Mouse (Mus musculus) kidney, adult 18-20 months (tissue): ENCODE data around the gene Rptor.
A peak's percentile ranks its signal among the peaks of the same experiment; 100 is the strongest.

Experiments
- DNase-seq: peaks from one replicate; pipeline ENCODE4 v3.0.0; 2021

The Rptor gene

GRCm38 (mm10) chr11:119602763-119603526 is at the start of gene Rptor:
TSS of gene Rptor (plus strand) at chr11:119602905.
- DNase-seq, result peak; percentile 99

- DNase-seq, result no peak
These were observed 48.0 kb upstream of the Rptor start for GRCm38 (mm10) chr11:119554706-119555105.

GRCm38 (mm10) chr11:119555170-119555569 is 47.5 kb upstream of the Rptor start:
- no peak for DNase-seq

- no peak for DNase-seq
These were observed 44.5 kb upstream of the Rptor start for GRCm38 (mm10) chr11:119557940-119558869.

GRCm38 (mm10) chr11:119558870-119559610 is 43.7 kb upstream of the Rptor start:
- no peak for DNase-seq

GRCm38 (mm10) chr11:119562286-119562685 is 40.4 kb upstream of the Rptor start:
- no peak for DNase-seq

GRCm38 (mm10) chr11:119563166-119563565 is 39.5 kb upstream of the Rptor start:
- DNase-seq, result no peak

- no peak for DNase-seq
These were observed 38.3 kb upstream of the Rptor start for GRCm38 (mm10) chr11:119564383-119564782.

GRCm38 (mm10) chr11:119565021-119565420 is 37.7 kb upstream of the Rptor start:
- DNase-seq, result no peak

GRCm38 (mm10) chr11:119565684-119566083 is 37.0 kb upstream of the Rptor start:
- DNase-seq, result no peak

- DNase-seq, result no peak
These were observed 36.5 kb upstream of the Rptor start for GRCm38 (mm10) chr11:119566188-119566587.

- DNase-seq, result no peak
These were observed 30.2 kb upstream of the Rptor start for GRCm38 (mm10) chr11:119572316-119573010.

GRCm38 (mm10) chr11:119576855-119577254 is 25.9 kb upstream of the Rptor start:
- DNase-seq, result no peak

GRCm38 (mm10) chr11:119577721-119578120 is 25.0 kb upstream of the Rptor start:
- DNase-seq, result no peak

GRCm38 (mm10) chr11:119586511-119586910 is 16.2 kb upstream of the Rptor start:
- DNase-seq, result no peak

- DNase-seq, result no peak
These were observed 15.6 kb upstream of the Rptor start for GRCm38 (mm10) chr11:119587112-119587511.

- DNase-seq, result no peak
These were observed 13.5 kb upstream of the Rptor start for GRCm38 (mm10) chr11:119589242-119589641.

- DNase-seq, result no peak
These were observed 8.7 kb upstream of the Rptor start for GRCm38 (mm10) chr11:119593966-119594365.

GRCm38 (mm10) chr11:119598856-119599255 is 3.8 kb upstream of the Rptor start:
- no peak for DNase-seq

- no peak for DNase-seq
These were observed 2.4 kb upstream of the Rptor start for GRCm38 (mm10) chr11:119600286-119600685.

GRCm38 (mm10) chr11:119602177-119602700 is 466 bp upstream of the Rptor start:
- DNase-seq, result no peak

GRCm38 (mm10) chr11:119603527-119603905 is 811 bp downstream of the Rptor start:
- peak; percentile 23 for DNase-seq
